Mouse (Mus musculus): ENCODE results near the gene Sept4. TPM values are rescaled to one million over a fixed set of nuclear protein-coding genes. Genes with fewer than 3 reads are reported as not detected.

The Sept4 gene
- polyA plus RNA-seq, 1 experiment from 2014 or later, result 28.2 TPM

DNA sequence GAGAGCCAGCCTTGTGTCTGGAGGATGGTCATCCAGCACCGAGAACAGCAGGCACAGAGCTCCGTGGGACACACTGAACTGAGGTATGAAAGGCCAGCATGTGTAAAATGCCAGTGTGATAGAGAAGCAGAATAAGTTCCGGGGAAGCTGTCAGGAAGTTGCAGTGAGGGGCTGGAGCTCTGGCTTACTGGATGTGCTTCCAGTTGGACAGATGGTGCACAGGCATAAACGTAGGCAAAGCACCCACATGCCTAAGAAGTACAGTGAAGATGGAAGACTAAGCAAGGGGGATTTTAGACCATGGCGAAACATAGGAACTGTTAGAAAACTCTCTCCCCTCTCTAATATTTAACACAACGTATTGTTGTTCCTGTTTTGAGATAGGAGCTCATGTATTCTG, 7.5 kb upstream of the Sept4 start:
- Histone ChIP-seq H3K27ac (no peak overlapping the region), H3K9me3 (no peaks in the 10 kb centered on the region), H3K36me3 (replicated peaks) (no peaks in the 10 kb centered on the region), H3K27me3 (replicated peaks) (no peaks in the 10 kb centered on the region), H3K4me1 (no peaks in the 10 kb centered on the region), H3K4me2 (no peak overlapping the region), H3K9ac (no peak overlapping the region), H3K4me3 (no peak overlapping the region)
- ATAC-seq (replicated peaks), result no peak
- WGBS, result 84% methylated on average over 6 of the region's 6 CpGs

DNA sequence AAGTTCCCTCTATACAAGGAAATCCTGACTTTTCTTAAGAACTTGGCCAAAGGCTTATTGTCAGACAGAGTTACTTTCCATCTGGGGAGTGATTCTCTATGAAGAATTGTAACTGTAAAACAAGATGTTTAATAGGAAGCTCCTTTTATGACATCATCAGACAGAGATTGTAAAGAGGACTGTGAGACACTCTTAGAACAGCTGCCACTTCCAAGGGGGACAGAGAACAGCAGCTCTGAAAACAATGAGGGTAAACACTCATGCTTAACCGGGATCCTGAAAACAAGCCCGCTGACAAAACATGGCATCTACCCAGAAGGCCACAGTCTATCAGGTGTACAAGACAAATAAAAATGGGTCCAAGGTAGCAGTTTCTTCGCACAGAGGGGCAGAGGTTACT, 2.2 kb upstream of the Sept4 start, which contains the start of gene Gm11492:
Gm11492 (plus strand) TSS at position 153 of the 400 bp plus-strand sequence.
- H3K4me2 ChIP-seq, result no peak within 1 kb of the TSS
- ATAC-seq (replicated peaks), result no peak
- H3K9ac ChIP-seq, result no peak within 1 kb of the TSS
- H3K9me3 ChIP-seq, result no peaks in the 10 kb centered on the region
- no peaks in the 10 kb centered on the region for H3K4me1 ChIP-seq
- WGBS, result 83% methylated on average over 3 of the region's 3 CpGs
- no peak within 1 kb of the TSS for H3K27ac ChIP-seq
- no peaks in the 10 kb centered on the region for H3K27me3 ChIP-seq (replicated peaks)
- H3K36me3 ChIP-seq (replicated peaks), result no peaks in the 10 kb centered on the region
- H3K4me3 ChIP-seq, result no peak within 1 kb of the TSS

DNA sequence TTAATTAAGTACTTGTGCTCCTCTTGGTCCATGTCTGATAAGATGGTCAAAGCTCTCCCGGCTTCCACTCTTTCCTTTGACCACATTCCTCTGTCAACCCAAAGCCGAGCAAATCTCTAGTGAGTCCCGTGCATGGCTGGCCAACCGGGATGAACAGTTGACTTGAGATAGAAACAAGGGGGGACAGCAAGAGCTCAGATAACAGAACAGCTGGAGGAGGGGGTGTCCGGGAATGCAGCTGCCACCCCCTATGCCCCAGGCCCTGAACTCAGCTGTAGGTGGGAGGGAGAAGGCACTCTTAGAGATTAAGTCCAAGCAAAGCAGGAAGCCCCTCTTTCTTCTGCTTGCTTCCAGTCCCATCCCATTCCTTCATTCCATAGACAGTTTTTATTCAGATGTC, 2.0 kb downstream of the Sept4 start:
- Histone ChIP-seq H3K36me3 (replicated peaks) (no peaks in the 10 kb centered on the region), H3K9ac (no peak overlapping the region), H3K27me3 (replicated peaks) (no peaks in the 10 kb centered on the region), H3K9me3 (no peaks in the 10 kb centered on the region), H3K27ac (no peak overlapping the region), H3K4me3 (no peak overlapping the region), H3K4me2 (no peak overlapping the region), H3K4me1 (no peaks in the 10 kb centered on the region)
- 32% methylated on average over 5 of the region's 5 CpGs for WGBS
- no peak for ATAC-seq (replicated peaks)

DNA sequence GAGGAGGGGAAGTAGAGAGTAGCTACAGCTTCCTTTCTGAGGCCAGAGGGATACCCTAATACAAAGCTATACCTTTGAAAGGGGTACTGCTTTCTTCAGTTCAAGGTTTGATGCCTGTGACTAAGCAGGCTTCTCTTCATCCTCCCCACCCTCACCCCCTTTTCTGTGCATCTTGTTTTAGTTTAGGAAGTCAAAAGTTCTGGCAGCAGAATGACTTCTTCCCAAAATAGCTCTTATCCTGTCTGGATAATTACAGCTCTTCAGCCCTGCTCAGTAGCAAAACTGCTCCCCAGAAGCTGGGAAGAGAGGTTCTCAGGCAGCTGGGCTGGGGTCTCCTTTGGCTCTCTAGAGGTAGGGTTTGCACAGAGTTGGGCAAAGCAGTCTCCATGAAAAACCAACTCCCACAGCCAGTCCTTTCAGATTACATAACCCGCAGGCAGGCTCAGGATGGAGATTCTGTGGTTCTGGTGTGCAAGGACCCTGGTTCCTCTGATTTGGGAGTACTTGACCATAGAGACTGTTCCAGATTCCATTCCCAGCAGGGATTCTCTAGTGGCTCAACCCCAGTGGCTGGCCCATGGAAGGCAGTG, 2.8 kb downstream of the Sept4 start:
- Histone ChIP-seq H3K4me2 (no peak overlapping the region), H3K9ac (no peak overlapping the region), H3K27me3 (replicated peaks) (no peaks in the 10 kb centered on the region), H3K27ac (no peak overlapping the region), H3K4me1 (no peaks in the 10 kb centered on the region), H3K9me3 (no peaks in the 10 kb centered on the region), H3K4me3 (no peak overlapping the region), H3K36me3 (replicated peaks) (no peaks in the 10 kb centered on the region)
- WGBS, result 83% methylated on average over 1 of the region's 1 CpGs
- ATAC-seq (replicated peaks), result no peak

DNA sequence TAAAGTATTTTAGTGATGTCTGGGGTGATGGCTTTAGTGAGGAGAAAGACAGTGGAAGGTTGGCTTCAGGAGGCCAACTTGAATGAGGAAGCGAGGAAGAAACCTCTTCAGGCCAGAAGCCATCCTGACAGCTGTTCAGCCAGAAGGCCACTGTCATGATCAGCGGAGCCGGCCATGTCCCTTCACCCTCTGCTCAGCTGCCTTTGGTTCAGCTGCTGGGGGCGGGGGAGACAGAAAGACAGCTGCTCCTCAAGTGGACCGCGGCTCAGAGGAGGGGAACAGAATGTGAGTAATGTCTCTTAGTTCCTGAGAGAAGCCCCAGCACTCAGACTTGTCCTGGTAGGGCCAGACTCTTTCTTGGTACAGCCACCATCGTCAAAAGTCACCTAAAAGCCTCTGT, 5.0 kb downstream of the Sept4 start:
- Histone ChIP-seq H3K4me3 (no peak overlapping the region), H3K9me3 (no peaks in the 10 kb centered on the region), H3K4me2 (no peak overlapping the region), H3K27me3 (replicated peaks) (no peaks in the 10 kb centered on the region), H3K9ac (no peak overlapping the region), H3K4me1 (peaks cover 15% of the 10 kb centered on the region), H3K36me3 (replicated peaks) (no peaks in the 10 kb centered on the region), H3K27ac (no peak overlapping the region)
- 82% methylated on average over 7 of the region's 7 CpGs for WGBS
- no peak for ATAC-seq (replicated peaks)

DNA sequence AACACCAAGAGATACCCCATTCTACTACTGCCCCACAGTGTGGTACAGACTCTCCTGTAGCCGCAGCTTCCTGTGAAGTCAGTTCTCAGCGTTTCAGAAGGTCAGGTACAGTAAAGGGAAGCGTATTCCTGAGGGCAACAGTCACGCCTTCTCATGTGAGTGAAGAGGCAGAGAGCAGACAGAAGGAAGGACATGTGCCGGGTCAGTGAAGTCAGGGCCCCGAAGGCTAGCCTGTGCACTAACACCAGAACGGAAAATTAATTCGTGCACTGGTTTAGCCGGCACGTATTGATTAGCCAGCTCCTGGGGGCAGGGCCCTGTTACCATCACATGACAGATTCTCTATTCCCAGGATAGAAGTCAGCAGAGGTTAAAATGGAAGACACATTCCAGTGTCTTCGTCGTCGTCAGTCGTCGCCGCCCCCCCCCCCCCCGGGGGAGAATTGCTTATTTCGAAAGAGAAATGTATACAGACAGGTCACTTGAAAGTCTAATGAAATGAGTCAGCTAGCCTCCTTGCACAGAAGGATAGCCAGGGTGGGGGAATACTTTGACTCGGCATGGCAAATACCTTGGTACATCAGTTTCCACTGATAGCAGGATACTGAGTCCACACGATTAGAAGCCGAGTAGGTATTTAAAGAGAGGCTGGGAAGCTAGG, 5.9 kb downstream of the Sept4 start:
- no peaks in the 10 kb centered on the region for H3K36me3 ChIP-seq (replicated peaks)
- H3K27ac ChIP-seq, result no peak overlapping the region
- H3K9ac ChIP-seq, result no peak overlapping the region
- H3K9me3 ChIP-seq, result no peaks in the 10 kb centered on the region
- H3K4me1 ChIP-seq, result peaks cover 16% of the 10 kb centered on the region
- no peak overlapping the region for H3K4me3 ChIP-seq
- H3K4me2 ChIP-seq, result no peak overlapping the region
- ATAC-seq (replicated peaks), result no peak
- no peaks in the 10 kb centered on the region for H3K27me3 ChIP-seq (replicated peaks)
- 65% methylated on average over 21 of the region's 21 CpGs for WGBS

DNA sequence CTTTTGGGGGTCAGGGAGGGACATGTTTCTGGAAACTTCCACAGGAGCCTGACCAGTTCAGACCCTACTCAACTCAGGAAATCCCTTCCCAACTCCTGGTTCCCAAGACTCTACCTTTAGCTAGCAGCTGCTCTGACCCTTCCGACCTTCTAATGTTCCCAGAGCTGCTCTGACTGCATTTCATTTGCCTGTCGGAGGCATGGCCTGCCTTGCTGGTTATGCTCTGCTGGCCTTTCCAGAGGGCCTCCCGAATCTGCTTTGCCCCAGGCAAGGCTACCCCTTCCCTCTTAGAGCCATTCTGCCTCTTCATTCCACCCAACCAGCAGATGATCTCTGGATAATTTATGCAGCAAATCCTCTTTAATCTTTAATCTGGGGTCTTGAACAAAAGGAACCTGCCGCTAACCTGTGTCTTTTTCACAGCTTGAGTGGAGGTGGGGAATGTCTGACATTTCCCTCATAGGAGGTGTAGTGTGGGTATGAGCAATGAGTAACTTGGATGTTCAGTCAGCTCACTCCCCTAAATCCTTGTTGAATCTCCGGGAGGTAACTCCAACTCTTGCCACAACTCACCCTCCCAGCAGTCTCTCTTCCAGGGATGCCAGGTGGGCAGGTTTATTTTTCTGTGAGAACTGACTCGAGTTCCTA, 9.0 kb downstream of the Sept4 start:
- H3K36me3 ChIP-seq (replicated peaks), result no peaks in the 10 kb centered on the region
- H3K9ac ChIP-seq, result peak overlapping the region; percentile 60
- peaks cover 16% of the 10 kb centered on the region for H3K4me1 ChIP-seq
- no peak for ATAC-seq (replicated peaks)
- H3K4me3 ChIP-seq, result peak overlapping the region; percentile 70
- peak overlapping the region; percentile 64; the same call in 1 of the 2 replicates for H3K27ac ChIP-seq
- H3K4me2 ChIP-seq, result peak overlapping the region; percentile 91
- WGBS, result 9% methylated on average over 6 of the region's 6 CpGs
- no peaks in the 10 kb centered on the region for H3K27me3 ChIP-seq (replicated peaks)
- H3K9me3 ChIP-seq, result no peaks in the 10 kb centered on the region

DNA sequence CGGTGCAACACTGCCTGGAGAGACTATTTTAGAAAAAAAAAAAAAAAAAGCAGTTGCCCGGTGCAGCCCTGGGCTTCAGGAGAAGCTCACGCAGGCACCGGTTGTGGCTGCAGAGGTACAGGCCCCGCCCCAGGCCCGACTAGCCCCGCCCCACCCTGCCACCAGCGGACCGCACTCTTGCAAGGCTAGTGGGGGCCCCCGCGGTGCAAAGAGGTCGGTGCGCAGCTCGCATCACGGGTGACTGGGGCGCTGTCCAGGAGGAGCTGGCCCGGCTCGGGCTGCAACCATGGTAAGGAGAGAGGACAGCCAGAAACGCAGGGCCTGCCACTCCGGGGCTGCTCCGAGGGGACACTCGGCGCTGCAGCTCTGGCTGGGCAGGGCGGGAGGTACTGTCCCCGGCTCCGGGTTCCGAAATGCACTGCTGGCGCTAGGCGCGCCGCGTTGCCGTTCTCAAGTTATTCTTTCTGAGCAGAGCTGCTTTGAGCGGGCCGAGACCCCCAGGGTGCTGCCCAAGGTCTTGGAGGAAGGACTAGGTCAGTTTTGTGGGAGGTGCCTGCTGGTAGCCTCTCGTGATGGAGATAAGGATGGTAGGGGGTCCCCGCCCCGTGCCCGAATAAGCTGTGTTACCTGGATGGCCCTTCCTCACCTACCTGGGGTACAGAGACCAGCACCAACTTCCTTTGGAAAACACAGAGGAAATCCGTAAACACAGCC, 9.7 kb downstream of the Sept4 start:
- under 1% methylated on average over 40 of the region's 40 CpGs for WGBS

DNA sequence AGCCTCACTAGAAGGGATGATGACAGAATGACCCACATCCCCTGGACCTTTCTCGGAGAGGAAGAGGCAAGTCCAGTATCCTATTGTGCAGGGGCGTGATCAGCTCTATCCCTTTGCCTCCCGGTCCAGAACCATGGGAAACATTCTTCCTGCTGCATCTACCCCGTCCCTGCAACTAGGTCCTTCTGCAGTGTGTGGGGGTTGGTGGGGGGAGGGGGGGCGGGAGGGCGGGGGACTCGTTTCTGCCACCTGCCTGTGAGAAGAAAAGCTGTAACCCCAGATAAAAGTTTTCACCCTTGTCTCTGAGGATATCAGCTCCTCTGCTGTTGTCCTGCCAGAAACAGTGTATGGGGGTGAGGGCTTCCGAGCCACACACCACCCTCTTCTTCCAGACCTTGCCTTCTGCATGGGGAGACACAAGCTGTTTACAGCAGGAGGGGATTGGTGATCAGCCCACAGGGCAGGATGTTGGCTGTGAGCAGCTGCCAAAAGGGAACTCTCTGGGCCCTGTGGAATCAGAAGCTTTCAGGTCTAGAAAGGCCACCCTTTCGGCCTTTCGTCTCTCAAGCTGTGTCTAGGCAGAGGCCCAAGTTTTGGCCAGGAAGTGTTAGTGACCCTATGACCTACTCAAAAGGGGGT, 10.4 kb downstream of the Sept4 start:
- H3K27me3 ChIP-seq (replicated peaks), result no peaks in the 10 kb centered on the region
- H3K4me3 ChIP-seq, result peak overlapping the region; percentile 70
- peak overlapping the region; percentile 64; the same call in 1 of the 2 replicates for H3K27ac ChIP-seq
- H3K4me2 ChIP-seq, result peak overlapping the region; percentile 91
- WGBS, result 13% methylated on average over 10 of the region's 10 CpGs
- no peaks in the 10 kb centered on the region for H3K36me3 ChIP-seq (replicated peaks)
- peak overlapping the region; percentile 60 for H3K9ac ChIP-seq
- no peaks in the 10 kb centered on the region for H3K9me3 ChIP-seq
- peak; percentile 54 for ATAC-seq (replicated peaks)
- peaks cover 16% of the 10 kb centered on the region for H3K4me1 ChIP-seq

More for the DNA sequence above, 9.7 kb downstream of the Sept4 start:
- no peaks in the 10 kb centered on the region for H3K9me3 ChIP-seq
- peaks cover 16% of the 10 kb centered on the region for H3K4me1 ChIP-seq
- ATAC-seq (replicated peaks), result peak; percentile 69
- H3K9ac ChIP-seq, result peak overlapping the region; percentile 60
- H3K36me3 ChIP-seq (replicated peaks), result no peaks in the 10 kb centered on the region
- H3K4me3 ChIP-seq, result peak overlapping the region; percentile 70
- peak overlapping the region; percentile 64 for H3K27ac ChIP-seq
- H3K27me3 ChIP-seq (replicated peaks), result no peaks in the 10 kb centered on the region
- peak overlapping the region; percentile 91 for H3K4me2 ChIP-seq

DNA sequence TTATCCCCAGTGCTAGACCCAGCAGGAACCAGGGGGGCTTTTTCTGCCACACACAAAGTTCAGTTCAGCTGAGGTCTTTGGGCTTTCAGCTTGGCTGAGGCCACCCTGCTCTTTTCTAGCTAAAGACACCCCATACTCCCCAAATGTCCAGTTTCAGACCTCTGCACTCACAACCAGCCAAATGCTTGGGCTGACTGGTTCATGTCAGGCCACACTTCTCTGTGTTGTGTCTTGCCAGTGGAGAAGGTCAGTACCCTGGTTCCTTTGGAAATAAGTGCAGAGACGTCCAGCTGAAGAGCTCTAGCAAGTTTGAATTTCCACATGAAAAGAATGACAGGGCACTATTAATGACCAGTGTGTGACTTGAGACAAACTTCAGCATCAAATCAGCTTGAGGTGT, 11.0 kb downstream of the Sept4 start:
- Histone ChIP-seq H3K4me1 (peaks cover 16% of the 10 kb centered on the region), H3K9me3 (no peaks in the 10 kb centered on the region), H3K36me3 (replicated peaks) (no peaks in the 10 kb centered on the region), H3K27me3 (replicated peaks) (no peaks in the 10 kb centered on the region), H3K9ac (no peak overlapping the region), H3K4me3 (no peak overlapping the region), H3K4me2 (no peak overlapping the region; the same call in 1 of the 2 replicates), H3K27ac (0 out of 2 replicates have a peak overlapping the region, but pooled peaks have one; percentile 2)
- 31% methylated on average over 1 of the region's 1 CpGs for WGBS
- ATAC-seq (replicated peaks), result no peak

DNA sequence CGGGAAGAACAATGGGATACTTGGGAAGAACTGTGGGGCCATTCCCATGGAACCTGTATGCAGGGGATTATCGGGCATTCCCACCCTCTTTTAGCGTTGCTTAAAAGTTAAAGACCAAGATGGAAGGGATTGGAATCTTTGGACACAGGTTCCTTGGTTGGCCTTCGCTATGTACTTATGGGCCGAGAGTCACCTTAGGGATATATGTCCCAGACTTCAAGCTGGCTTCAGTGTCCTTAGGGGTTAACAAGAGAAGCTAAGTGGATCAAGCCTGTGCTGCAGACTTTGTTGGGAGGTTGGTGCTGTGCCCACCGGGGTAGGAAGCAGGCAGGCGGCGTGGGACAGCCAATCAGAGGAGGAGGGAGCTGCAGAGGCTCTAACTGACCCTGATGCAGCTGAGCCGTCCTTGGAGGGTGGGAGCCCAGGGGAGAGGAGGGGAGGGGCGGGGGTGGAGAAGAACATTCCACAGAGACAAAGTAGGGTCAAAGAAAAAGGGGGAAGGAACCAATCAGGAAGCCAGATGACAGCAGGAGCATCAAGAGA, 11.9 kb downstream of the Sept4 start:
- Histone ChIP-seq H3K9me3 (no peaks in the 10 kb centered on the region), H3K9ac (no peak overlapping the region), H3K36me3 (replicated peaks) (no peaks in the 10 kb centered on the region), H3K27ac (no peak overlapping the region), H3K27me3 (replicated peaks) (no peaks in the 10 kb centered on the region), H3K4me2 (no peak overlapping the region), H3K4me1 (peaks cover 16% of the 10 kb centered on the region), H3K4me3 (no peak overlapping the region)
- WGBS, result 38% methylated on average over 10 of the region's 10 CpGs
- ATAC-seq (replicated peaks), result no peak

Data from midbrain, embryonic 15.5 days (tissue).